Mouse (Mus musculus) left cerebral cortex, adult 9 months (tissue): ENCODE data around the gene Nup214.

Experiments
- DNase-seq, 2 experiments: peaks; one replicate each; pipeline ENCODE4 v3.0.0; 2022; ENCODE audit warnings: low spot score in 2 of 2

Nup214 gene

GRCm38 (mm10) chr2:32070747-32071146 is 96.5 kb downstream of the Nup214 start:
- DNase-seq: no peak

- DNase-seq: no peak
Observed at GRCm38 (mm10) chr2:32074404-32074803, 100.2 kb downstream of the Nup214 start.

- DNase-seq: no peak
Observed at GRCm38 (mm10) chr2:32075368-32075767, 101.1 kb downstream of the Nup214 start.

GRCm38 (mm10) chr2:32077744-32078143 is 103.5 kb downstream of the Nup214 start:
- no peak for DNase-seq

GRCm38 (mm10) chr2:32078522-32078921 is 104.3 kb downstream of the Nup214 start:
- DNase-seq: no peak

- no peak for DNase-seq
Observed at GRCm38 (mm10) chr2:32079191-32079725, 105.0 kb downstream of the Nup214 start.

GRCm38 (mm10) chr2:32080681-32081080 is 106.4 kb downstream of the Nup214 start:
- no peak for DNase-seq

- DNase-seq: no peak
Observed at GRCm38 (mm10) chr2:32081296-32081929, 107.2 kb downstream of the Nup214 start.

- no peak for DNase-seq
Observed at GRCm38 (mm10) chr2:32082229-32082628, 108.0 kb downstream of the Nup214 start.

GRCm38 (mm10) chr2:32083159-32084011 is 109.1 kb downstream of the Nup214 start:
- DNase-seq: no peak

- DNase-seq: no peak
Observed at GRCm38 (mm10) chr2:32084111-32084871, 110.1 kb downstream of the Nup214 start, which contains the start of gene Fam78a. Fam78a (minus strand) TSS chr2:32084857.

GRCm38 (mm10) chr2:32084872-32085199 is 110.6 kb downstream of the Nup214 start:
- DNase-seq: no peak

- no peak for DNase-seq
Observed at GRCm38 (mm10) chr2:32085231-32085630, 111.0 kb downstream of the Nup214 start.

GRCm38 (mm10) chr2:32087606-32088005 is 113.4 kb downstream of the Nup214 start:
- DNase-seq: no peak

GRCm38 (mm10) chr2:32088372-32088981 is 114.2 kb downstream of the Nup214 start:
- DNase-seq: peak in 1 of 2 experiments; percentile 75

GRCm38 (mm10) chr2:32089606-32090005 is 115.4 kb downstream of the Nup214 start:
- no peak for DNase-seq

GRCm38 (mm10) chr2:32090145-32090544 is 115.9 kb downstream of the Nup214 start:
- no peak for DNase-seq

GRCm38 (mm10) chr2:32091956-32092355 is 117.7 kb downstream of the Nup214 start:
- DNase-seq: no peak

GRCm38 (mm10) chr2:32094001-32094707 is 119.9 kb downstream of the Nup214 start:
- DNase-seq: no peak

- peak; percentile 69 to 89 for DNase-seq
Observed at GRCm38 (mm10) chr2:32095351-32096121, 121.3 kb downstream of the Nup214 start, which contains the start of gene Plpp7. Plpp7 (plus strand) TSS chr2:32095528.
